Mouse (Mus musculus) CD4-positive, CD25-positive, alpha-beta regulatory T cell, adult 4 months (primary cell): ENCODE measurements around the gene D13Ertd608e. TPM values are rescaled to one million over a fixed set of nuclear protein-coding genes. Genes with fewer than 3 reads are reported as not detected.
"Not testable (repeated sequence)": the region's sequence is repeated elsewhere in the genome, so short reads cannot be mapped to it uniquely, and the experiment has no call there.

Source experiments
- ATAC-seq: one replicate; pipeline ENCODE4 v1.8.0; 2017
- polyA plus RNA-seq, 2 experiments: library from polyadenylated mRNA; unstranded; fragments of 100-300 nt; shearing (Covaris generic); gene quantifications; one replicate each; pipeline ENCODE4 v1.2.1; 2017

The D13Ertd608e gene
- polyA plus RNA-seq, result not detected

DNA sequence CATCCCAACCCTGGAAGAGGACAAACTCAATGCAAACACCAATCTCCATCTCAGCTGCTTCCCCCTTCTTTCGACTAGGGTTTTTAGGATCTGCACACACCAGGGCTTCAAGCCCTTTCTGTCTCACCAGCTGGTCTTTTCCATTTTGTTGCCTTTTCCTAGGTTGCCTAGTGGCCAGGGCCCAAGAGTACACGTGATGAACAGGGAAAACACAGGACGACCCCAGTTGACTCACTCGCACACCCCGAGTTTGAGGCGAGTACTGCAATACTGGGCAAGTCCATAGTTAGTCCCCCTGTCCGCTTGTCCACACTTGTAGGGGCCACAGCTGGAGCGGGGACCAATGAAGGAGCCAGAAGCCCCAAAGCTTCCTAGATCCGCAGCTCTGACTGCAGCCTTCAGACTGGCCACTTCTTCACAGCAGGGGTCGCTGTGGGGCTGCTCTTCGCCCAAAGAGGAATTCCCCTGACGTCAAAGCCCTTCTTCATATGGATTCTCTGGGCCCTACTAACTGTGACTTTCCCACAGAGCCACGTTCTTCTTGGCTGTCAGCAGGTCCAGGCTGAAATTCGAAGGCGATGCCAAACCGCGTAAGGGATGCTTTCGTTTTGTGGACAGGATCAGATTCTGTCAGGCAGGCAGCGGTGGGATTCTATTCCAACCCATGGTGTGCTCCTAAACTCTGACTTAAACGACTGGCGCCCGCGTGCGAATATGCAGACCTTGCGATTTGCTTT lies at the start of gene D13Ertd608e:
TSS of gene D13Ertd608e (plus strand) at position 687 of the 737 bp plus-strand sequence.
- ATAC-seq, result peak; percentile 76

DNA sequence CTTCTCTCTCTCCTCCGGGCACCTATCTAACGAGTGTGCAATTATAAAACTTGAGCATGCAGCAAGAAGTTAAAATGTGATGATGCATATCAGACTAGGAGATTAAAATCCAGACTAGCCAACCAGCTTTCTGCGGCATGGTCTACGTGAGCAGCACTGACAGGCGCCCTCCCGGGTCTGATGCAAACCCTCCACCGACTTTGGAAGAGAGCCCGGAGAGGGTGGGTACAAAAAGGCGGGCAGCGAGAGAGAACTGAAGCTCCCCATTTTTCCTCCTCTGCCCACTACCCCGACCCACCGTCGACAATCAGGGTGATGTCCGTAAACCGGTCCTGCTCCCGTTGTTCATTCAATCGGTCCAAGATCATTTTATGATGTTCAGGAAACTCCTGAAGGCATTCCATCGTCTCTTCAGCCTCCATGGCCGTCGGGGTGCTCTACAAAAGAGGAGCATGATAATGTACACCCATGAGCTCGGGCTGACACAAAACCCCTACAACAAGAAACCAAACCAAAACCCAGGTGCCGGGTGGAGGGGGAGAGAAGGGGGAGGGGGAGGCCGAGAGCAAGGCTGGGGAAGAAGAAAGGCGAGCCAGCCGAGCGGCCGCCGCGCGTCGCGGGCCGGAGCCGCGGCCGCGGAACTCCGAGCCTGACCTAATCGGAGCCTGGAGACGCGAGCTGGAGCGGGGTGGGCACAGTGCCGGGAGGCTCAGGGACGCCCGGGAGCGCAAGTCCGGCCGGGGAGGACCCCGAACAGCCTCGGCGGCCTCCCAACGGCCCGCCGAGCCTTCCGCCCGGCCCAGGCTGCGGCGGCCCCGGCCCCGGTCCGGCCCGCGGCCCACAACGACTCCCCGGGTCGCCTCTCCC lies 45.7 kb upstream of the D13Ertd608e start:
- ATAC-seq, result peak; percentile 22

DNA sequence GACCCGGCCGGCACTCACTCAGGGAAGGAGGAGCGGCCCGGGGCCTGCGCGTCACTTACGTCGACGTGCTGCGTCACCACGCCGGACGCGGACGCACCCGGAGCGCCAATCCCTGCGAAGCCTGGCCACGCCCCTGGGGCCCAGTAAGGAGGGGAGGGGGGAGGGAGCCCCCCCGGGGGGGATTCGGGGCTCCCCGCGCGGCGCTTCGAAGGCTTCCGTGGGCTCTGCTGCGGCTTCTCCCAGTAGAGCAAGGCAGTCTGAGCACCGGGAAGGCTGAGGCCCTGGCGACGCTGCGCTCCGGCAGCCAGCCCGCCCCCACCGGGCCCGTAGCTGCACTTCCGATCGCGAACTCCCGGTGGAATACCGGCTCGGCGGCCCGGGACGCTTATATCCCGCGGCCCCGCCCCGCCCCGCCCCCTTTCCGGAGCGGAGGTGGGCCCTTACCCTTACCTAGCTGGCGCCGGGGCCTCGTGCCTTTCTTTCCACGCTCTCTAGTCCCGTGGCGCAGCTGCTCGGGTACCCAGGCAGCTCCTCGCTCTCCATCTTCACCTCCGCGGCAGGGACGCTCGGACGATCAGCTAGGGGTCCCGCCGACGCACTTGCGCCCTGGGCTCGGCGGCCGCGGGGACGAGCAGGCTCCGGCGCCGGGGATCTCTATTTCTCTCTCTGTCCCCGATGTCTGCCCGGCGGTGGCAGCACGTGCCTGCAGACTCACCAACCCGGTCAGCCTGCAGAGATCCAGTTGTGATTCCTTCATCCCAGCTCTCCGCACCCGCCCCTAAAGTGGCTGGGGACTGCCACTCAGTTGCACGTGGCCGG lies 44.8 kb upstream of the D13Ertd608e start, which contains the start of gene Zfp131:
TSS of gene Zfp131 (minus strand) at position 129 of the 819 bp plus-strand sequence.
- peak; percentile 91 for ATAC-seq

DNA sequence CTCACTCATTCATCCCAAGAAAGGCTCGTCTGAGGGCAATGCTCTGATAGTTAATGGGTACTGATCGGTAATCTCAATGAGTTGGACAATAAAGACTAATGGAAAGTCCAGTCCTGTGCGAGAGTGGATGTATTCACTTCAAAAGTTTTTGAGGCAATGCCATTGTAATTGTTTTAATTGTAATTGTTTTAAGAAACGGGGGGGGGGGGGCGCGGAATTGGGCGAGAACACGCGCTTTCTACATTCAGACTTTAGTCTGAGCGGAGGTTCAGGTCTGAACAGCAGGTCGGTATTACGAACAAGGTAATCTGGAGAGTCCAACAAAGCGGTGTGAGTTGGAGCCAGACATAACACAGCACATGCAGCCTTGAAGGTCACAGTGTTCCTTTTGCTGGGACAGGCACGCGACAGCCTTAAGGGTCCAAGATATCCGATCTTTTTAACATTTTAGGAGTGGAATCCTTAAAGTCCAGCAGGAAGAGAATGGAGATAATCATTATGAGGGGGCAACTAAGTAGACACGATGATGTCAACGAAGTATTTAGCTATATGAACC lies 44.1 kb upstream of the D13Ertd608e start:
- ATAC-seq, result peak; percentile 2

DNA sequence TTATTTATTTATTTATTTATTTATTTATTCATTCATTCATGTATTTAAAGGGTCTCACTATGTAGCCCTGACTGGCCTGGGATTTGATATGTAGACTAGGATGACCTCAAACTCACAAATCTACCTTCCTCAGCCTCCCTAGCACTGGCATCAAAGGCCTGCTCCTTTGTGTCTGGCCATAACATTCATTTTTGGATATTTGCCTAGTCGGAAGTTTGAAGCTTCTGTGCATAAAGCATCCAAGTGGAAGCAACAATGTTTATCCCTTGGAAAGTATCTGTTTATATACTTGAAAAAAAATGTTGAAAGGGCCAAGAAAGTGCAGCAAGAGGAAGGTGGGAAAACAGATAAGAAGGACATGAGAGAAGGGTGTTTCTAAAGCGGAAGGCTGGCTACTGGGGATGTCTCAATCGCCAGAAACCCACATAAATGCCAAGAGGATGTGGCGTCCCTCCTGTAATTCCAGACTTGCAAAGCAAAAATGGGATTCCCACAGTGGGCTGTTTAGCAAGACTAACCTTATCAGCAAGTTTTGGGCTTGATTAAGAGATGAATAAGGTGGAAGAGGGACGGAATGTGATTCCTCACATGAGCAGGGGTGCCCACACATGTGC lies 42.9 kb upstream of the D13Ertd608e start:
- ATAC-seq, result no peak

DNA sequence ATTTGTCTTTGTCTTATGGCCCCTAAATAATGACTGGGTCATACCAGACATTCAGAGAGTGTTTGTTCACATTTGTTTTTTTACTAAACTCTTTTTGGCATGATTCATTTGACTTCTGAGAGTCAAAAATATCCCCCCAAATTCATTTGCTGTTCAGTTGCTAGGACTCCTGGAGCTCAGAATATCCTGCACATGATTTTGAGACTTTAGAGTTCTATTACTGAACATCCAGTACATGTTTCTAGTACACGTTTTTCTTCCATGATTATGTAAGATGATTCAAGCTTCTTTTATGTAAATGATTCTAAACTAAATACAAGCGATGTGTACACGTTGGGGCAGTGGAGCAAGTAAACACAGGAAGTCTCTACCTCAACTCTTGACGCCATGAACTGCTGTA lies 38.1 kb upstream of the D13Ertd608e start:
- no peak for ATAC-seq

DNA sequence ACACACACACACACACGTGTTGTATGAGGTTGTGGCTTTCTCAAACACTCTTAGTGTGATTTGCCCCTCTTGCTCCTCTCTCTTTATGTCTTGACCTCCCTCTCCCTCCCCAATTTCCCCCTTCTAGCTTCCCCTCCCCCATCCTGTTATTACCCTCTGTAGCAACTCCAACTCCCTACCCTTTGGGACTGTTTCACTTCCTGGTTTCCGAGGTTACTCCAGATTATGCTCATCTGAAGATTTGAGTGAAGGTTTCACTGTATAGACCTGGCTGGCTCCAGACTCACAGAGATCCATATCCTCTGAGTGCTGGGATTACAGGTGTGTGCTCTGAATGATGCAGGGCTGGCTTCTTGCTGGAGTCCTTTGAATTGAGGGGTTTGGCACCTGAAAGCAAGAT lies 26.9 kb upstream of the D13Ertd608e start:
- ATAC-seq, result no peak

DNA sequence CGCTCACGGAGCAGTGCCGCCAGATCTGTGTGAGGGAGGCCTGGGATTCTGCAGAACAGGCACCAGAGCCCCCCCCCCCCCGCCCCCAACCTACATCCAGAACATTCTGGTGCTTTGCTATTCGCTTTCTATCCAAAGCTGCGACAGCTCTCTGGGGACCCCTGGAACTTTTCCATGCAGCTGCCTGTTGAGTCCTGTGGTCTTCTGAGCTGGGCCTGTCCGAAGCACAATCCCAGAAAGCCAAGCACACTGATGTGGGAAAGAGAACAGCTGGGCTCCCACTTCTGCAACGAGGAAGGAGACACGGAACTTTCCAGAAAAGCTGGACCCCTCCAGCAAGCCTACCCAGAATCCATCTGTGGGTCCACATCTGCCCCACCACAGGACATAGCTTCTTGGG lies 25.8 kb upstream of the D13Ertd608e start:
- no peak for ATAC-seq

DNA sequence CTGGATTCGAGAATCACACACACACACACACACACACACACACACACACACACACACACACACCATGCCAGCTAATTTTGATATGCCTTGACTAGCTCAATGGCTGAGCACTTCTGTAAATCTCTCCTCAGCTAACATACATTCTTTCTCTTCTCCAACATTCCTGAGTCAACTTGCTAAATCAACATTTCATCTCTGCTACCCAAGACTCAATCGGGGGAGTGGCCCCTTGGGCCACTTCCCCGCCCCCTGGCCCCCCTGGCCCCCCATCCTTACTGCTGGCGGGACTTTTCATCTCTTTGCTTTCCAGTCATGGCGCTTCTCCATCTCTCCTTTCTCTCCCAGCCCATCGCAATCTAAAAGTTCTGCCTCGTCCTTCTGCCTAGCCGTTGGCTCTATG lies 19.0 kb upstream of the D13Ertd608e start:
- no peak for ATAC-seq

DNA sequence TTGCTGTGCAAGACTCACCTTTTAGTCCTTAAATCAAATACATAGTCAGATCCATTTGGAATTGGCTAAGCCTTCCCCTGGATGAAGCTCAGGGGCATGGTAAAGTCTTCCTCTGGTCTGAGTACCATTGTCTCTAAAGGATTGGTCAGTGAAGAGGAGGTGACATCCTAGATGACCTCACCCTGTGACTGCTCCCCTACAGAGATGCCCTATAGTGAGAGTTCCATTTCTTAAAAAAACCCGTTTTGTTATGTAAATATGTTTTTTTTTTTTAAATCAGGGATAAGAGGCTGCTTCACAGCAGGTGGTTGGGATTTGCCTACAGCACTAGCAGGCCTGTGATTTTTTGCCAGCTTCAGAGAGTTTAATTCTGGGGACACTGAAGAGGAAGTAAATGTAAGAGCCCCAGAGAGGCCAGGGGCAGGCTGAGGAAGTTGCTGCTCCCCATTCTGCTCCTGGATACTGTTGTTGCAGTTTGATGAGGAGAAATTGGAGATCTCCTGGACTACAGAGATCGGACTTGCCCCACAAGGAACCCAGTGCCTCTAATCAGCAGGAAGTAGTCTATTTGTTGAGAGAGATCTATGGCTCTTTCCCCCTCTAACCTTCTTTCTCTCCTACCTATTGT lies 18.1 kb upstream of the D13Ertd608e start:
- ATAC-seq, result no peak

DNA sequence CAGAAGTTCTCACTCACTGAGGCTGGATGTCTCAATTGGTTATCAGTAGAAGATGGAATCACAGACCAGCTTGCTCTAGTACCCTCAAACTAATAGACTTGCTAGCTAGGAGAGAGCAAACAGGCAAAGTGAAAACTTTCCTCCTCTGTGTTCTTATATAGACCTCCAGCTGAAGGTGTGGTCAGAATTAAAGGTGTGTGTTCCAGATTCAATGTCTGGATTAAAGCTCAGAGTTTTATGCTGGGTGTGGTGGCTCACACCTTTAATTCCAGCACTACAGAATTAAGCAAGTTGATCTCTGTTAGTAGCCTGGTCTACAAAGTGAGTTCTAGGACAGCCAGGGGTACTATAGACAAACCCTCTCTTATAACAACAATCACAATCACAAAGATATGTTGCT lies 5.7 kb upstream of the D13Ertd608e start, which contains the start of gene AF067063:
TSS of gene AF067063 (minus strand) at position 101 of the 400 bp plus-strand sequence.
- ATAC-seq, result not testable (repeated sequence)

DNA sequence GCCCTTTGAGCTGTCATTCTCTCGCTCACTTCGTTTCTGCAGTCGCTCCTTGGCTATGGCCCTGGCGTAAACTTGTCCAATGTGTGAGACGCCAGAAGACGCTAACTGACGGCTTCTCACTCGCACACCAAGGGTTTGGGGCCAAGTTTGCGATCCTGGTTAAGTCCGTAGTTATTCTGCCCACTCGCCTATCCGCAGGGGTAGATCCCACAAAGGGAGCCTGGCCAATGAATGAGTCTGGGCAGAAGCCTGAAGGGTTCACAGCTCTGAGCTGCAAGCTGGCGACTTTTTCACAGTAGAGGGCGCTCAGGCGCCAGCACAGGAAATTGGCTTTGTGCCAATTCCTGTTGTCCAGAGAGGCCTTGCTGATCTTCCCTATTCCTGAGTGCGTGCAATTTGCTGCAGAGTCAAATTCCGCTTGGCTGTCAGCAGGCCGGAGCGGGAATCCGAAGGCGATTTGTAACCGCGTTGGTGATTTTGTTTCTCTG lies 562 bp downstream of the D13Ertd608e start:
- ATAC-seq, result peak; percentile 41

DNA sequence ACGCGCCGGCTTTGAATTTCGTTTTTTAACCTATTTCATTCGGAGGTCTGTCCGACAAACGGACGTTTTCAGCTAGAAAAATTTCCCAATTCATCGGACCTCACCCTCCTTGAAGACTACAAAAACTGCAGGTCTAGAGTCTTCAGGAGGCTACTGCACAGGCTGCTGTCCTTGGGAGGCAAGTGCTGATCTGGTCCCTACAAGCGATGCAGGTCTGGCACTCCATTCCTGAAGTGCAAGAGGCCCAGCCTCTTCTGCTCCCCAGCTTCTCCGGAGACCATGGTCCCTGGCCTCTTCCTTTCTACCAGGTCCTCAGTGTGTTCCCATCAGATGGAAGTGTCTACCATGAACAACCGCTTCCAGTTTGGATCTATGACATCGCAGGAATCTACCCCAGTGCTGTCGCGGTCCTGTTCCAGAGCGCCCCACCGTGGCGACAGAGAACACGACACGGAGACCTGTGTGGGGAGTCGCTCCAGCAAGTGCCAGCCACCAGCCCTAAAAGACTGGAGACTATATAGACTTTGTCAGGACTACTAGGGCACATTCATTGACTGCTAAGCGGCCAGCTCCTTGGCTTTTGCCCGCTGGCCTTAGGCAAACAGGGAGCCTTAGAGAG lies 2.0 kb downstream of the D13Ertd608e start:
- peak; percentile 66 for ATAC-seq

DNA sequence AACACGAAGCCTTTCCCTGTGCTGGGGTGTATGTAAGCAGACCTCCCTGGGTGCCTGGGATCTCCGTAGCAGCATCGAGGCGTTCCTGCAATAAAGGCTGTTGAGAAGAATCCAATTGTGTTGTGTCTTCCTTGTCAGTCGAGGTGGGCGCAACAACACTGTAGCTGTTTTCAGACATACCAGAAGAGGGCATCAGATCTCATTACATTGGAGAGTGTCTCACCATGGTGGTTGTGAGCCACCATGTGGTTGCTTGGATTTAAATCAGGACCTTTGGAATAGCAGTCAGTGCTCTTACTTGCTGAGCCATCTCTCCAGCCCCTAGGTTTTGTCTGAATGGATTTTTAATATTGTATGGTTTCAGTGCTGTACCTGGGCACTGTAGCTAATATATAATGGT lies 4.2 kb downstream of the D13Ertd608e start:
- not testable (repeated sequence) for ATAC-seq

DNA sequence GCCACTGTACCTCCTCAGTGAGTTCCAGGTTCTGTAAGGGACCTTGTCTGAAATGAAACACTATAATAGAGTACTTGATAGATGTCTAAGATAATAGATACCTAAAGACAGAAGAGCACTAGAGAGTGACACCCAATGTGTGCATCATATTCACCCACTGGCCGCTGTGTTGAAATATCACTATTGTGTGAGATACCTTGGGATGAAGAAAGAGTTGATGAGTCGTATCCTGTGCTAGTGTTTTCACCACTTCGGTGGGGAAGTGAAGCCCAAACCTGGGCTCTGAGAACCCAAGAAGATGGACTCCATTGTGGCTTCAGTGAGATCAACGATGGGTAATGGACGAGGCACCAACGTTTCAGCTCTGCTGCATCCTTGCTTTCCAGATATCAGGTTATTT lies 26.6 kb downstream of the D13Ertd608e start:
- not testable (repeated sequence) for ATAC-seq

DNA sequence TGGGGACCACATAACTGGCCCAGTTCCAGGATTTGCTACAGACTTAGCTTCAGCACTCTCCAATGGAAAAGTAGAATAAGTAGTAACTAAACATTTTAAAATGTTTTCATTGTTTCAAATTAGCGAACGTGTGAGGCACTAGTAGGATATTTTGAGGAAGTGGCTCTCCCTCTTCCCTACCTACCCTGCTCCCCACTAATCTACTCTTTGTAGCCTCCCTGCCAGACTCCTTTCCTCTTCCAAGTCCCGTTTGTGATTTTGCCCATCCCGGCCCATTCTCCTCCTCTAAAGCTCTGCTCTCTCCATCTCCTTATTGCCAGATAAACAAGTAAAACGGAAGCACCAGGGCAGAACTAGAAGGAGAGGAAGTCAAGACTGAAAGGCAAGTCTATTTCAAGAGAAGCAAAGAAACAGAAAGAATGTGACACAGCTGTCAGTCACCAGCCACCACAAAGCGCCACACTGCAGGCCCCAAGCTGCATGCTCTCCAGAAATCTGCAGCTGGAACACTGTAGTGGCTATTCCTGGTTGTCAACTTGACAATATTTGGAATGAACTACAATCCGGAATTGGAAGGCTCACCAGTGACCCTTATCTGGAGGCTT lies 28.7 kb downstream of the D13Ertd608e start:
- not testable (repeated sequence) for ATAC-seq

DNA sequence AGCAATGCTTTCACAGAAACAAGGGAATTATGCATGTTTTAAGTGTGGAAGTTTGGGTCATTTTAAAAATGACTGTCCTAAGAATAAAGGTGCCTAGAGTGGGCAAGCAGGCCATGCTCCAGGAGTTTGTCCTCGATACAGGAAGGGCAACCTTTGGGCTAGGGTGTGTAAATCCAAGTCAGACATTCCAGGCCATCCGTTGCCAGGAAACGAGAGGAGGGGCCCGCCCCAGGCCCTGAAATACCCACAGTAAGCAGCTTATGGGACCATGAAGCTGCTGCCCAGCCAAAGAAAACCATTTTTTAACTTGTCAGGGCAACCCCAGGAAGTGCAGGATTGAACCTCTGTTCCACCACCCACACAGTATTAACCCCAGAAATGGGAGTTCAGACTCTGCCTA lies 51.1 kb downstream of the D13Ertd608e start:
- ATAC-seq, result not testable (repeated sequence)

DNA sequence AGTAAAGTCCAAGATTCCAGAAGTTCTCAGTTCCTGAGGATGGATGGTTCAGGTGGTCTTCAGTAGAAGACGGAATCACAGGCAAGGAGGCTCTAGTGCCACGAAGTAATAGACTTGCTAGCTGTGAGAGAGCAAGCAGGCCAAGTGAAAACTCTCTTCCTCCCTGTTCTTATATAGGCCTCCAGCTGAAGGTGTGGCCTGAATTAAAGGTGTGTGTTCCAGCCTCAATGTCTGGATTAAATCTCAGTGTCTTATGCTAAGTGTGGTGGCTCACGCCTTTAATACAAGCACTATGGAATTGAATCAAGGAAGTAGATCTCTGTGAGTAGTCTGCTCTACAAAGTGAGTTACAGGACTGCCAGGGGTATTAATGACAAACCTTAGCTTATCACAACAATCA lies 58.9 kb downstream of the D13Ertd608e start, which contains the start of gene Tcstv1:
TSS of gene Tcstv1 (minus strand) at position 101 of the 400 bp plus-strand sequence.
- ATAC-seq, result not testable (repeated sequence)
